Mouse (Mus musculus): Measurements from ENCODE around the gene Zfr.
"Not testable (repeated sequence)": the region's sequence is repeated elsewhere in the genome, so short reads cannot be mapped to it uniquely, and the experiment has no call there.

Zfr gene

GRCm38 (mm10) chr15:12106430-12106829 lies 11.2 kb upstream of the Zfr start:
- no peak for DNase-seq (ENCODE audit: low spot score)

- DNase-seq (ENCODE audit: low spot score), result no peak
Observed at GRCm38 (mm10) chr15:12108200-12108599, 9.4 kb upstream of the Zfr start.

DNA sequence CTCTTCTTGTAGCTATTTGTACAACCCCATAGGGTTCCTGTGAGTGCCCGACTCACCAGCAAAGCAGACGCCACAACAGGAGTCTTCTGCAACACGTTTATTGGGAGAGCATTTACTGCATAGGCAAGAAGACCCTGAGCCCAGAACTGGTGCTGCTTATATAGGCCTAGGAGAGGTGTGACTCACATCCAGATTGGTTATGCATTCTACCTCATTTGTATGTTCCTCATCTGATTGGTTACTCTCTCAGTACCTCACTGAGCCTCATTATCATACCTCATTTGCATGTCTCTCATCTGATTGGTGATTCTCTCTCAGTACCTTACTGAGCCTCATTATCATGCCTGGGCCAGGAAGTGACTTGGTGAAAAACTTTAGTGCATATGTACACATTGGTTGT lies 8.7 kb upstream of the Zfr start:
- DNase-seq (ENCODE audit: low spot score), result not testable (repeated sequence)

- no peak for DNase-seq (ENCODE audit: low spot score)
Observed at GRCm38 (mm10) chr15:12111232-12111631, 6.4 kb upstream of the Zfr start.

GRCm38 (mm10) chr15:12113411-12113810 lies 4.2 kb upstream of the Zfr start:
- DNase-seq (ENCODE audit: low spot score), result no peak

- no peak for DNase-seq (ENCODE audit: low spot score)
Observed at GRCm38 (mm10) chr15:12114546-12114945, 3.1 kb upstream of the Zfr start.

- no peak for DNase-seq (ENCODE audit: low spot score)
Observed at GRCm38 (mm10) chr15:12115722-12116230, 1.9 kb upstream of the Zfr start.

DNA sequence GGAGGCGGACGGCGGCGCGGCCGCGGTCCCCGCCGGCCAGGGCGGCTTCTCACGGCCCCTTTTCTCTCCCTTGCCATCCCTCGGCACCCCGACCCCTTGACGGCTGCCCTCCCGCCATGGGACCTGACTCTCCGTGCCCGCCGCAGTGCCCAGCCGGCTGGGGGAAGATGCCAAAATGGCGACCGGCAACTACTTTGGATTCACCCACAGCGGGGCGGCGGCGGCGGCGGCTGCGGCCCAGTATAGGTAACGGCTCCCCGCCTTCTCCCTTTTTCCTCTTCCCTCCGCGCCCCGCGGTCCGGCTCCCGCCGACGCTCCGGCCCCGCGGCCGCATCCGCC lies 431 bp downstream of the Zfr start:
- no peak for DNase-seq (ENCODE audit: low spot score)

GRCm38 (mm10) chr15:12118432-12119128 lies 949 bp downstream of the Zfr start:
- peak; percentile 40 for DNase-seq (ENCODE audit: low spot score)

DNA sequence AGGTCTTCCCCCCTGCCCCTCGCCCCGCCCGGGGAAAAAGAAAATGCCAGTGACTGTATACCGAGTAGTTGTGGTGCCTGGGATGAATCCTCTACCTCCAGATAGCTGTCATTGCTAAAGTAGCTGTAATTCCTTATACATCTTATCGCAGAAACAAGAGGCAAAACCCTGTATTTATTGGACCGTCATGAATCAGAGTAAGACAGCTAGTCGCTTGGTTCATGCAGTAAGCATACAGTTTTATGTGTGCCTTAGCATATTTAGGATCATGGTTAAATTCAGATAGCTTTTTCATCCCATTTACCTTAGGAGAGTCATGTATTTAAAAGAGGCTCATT lies 1.5 kb downstream of the Zfr start:
- no peak for DNase-seq (ENCODE audit: low spot score)

GRCm38 (mm10) chr15:12124913-12125312 lies 7.3 kb downstream of the Zfr start:
- DNase-seq (ENCODE audit: low spot score), result no peak

GRCm38 (mm10) chr15:12130871-12131270 lies 13.2 kb downstream of the Zfr start:
- not testable (repeated sequence) for DNase-seq (ENCODE audit: low spot score)

- DNase-seq (ENCODE audit: low spot score), result peak; percentile 27
Observed at GRCm38 (mm10) chr15:12134546-12134945, 16.9 kb downstream of the Zfr start.

GRCm38 (mm10) chr15:12135368-12135767 lies 17.7 kb downstream of the Zfr start:
- no peak for DNase-seq (ENCODE audit: low spot score)

- no peak for DNase-seq (ENCODE audit: low spot score)
Observed at GRCm38 (mm10) chr15:12136371-12136770, 18.7 kb downstream of the Zfr start.

- no peak for DNase-seq (ENCODE audit: low spot score)
Observed at GRCm38 (mm10) chr15:12140985-12141729, 23.5 kb downstream of the Zfr start.

DNA sequence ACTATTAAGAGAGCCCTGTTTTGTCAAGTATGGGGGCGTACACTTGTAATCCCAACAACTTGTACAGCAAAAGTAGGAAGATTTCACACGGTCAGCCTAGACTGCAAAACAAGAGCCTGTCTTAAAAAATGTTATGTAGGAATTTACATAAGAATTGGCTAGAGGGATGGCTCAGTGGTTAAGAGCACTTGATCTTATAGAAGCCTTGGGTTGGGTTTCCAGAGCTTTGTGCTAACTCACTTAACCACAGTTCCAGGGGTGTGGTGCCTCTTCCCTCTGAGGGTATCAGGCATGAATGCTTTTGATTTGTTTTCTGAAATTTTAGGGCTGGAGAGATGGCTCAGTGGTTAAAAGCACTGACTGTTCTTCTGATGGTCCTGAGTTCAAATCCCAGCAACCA lies 29.8 kb downstream of the Zfr start:
- DNase-seq (ENCODE audit: low spot score), result no peak

DNA sequence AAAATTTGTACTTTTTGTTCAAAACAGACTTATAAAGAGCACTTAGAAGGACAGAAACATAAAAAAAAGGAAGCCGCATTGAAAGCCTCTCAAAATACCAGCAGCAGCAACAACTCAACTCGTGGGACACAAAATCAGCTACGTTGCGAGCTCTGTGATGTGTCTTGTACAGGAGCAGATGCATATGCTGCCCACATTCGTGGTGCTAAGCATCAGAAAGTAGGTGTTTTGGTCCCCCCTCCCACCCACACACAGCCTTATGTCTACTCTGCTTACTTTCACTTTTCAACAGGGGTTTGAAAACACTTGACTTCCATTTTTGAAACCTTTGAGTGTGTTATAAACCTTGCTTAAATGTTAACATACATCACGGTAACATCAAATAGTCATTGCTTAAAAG lies 31.9 kb downstream of the Zfr start:
- DNase-seq (ENCODE audit: low spot score), result no peak

- DNase-seq (ENCODE audit: low spot score), result no peak
Observed at GRCm38 (mm10) chr15:12153747-12154146, 36.1 kb downstream of the Zfr start.

- DNase-seq (ENCODE audit: low spot score), result peak; percentile 28
Observed at GRCm38 (mm10) chr15:12178126-12178525, 60.5 kb downstream of the Zfr start.

DNA sequence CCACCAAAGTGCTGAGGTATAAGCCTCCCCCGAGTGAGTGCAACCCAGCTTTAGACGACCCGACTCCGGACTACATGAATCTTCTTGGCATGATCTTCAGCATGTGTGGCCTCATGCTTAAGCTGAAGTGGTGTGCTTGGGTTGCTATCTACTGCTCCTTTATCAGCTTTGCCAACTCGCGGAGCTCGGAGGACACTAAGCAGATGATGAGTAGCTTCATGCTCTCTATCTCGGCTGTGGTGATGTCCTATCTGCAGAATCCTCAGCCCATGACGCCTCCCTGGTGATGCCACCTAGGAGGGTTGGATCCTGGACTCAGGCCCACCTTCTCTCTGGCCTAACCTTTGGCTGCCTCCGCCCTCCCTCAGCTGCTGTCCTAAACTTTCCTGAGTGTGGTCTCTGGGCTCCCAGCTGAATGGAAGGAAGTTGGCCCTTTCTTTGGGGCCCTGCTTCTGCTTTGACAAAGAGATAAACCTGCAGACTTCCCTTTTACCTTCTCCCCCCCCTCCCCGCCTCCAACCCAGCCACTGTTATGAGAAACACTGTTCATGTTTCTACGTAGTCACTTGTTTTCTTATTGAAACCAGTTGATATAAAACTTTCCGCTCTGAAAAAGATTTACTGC lies 63.7 kb downstream of the Zfr start:
- not testable (repeated sequence) for DNase-seq (ENCODE audit: low spot score)

DNA sequence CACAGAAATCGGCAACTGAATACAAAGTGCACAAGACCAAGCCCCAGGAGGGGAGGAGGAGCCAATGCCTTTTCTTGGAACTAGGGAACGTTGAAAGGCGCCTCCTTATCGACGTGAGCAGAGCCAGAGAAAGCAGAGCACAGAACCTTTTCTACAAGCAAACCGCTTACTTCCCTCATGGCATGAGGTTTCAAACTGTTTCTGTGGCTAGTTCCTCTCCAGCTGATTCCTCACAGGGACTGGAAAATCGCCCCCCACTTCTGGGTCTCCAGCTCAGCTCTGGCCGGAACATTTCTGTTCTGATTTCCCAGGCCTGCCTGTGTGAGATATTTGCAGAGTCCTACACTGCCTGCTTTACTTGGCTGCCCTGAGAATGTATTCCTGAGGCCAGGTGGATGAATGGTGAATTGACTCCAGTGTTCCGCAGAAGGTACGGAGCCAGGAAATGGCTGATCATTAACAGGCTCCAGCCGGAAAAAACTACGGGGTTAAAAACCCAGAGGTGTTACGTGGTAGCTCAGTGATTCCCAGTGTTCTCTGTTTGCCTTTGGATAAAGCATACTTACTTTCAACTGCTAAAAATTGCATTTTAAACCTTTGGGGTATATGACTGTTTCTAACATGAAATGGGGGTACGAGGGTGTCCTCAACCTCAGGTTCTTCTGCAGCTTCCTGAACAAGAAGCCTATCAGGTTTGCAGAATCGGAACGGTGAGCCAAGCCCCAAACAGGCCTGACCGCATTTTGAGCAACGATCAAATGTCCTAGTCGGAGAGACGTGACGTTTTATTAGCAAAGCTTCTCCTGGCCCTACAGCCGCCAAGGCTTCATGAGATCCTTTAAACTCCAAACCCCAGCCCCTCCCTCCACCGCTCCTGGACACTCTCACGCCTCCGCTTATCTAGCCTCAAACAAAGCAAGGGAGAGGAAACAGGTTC lies 76.5 kb downstream of the Zfr start:
- peak; percentile 75 for DNase-seq (ENCODE audit: low spot score)

All from urinary bladder, postnatal 14 days (tissue).